Comparison of ENCODE assay signal across 8 mouse cellular contexts in the genomic region with DNA sequence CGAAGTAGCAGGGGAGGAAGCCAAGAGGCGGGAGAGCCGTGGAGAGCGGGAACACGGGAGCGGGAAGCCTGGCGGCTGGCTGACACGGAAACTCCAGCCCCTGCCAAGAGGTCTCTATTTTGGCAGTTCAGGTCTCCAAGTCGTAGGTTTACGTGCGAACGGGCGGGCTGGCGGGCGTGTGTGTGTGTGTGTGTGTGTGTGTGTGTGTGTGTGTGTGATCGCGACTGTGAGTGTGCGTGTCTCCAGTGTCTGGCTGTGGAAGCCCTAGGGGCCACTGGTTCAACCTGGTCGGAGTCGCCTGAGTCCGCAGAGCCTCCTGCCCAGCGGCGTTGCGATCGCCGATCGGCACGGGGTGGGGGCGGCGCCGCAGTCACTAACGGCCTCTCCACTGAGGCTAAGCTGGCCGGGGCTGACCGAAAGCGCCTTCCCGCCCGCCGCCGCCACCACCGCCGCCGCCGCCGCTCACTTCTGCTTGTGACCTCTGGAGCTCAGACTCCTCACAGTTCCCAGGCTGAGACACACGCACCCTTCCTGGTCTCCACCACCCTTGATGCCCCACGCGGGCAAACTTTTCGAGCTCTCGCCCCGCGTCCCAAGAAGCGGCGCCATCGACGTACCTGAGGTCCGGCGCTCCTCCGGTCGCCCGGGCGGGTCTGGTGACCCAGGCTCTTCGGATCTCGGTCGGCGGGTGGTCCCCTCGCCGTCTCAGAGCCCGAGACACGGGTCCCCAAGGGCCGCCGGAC. TPM values are rescaled to one million over a fixed set of nuclear protein-coding genes. Genes with fewer than 3 reads are reported as not detected.
DNase-seq lines count a peak whose midpoint lies in the region; ATAC-seq lines count a peak whose summit lies in the region.

No protein-coding gene starts in this region.

- DNase-seq in gastrocnemius, postnatal 10 days, result peak; percentile 44
- no peak for DNase-seq in gastrocnemius, adult 18-20 months (ENCODE audit: low spot score)
- peak; percentile 31 for DNase-seq in adrenal gland, postnatal 25 days
- peak; percentile 51 for DNase-seq in limb, embryonic 10.5 days (ENCODE audit: low spot score)
- no peak for DNase-seq in urinary bladder, postnatal 10 days (ENCODE audit: low spot score)

- peak overlapping the region; percentile 90 for H3K9ac ChIP-seq in heart, embryonic 13.5 days
- H3K9ac ChIP-seq in midbrain, embryonic 13.5 days (replicated peaks), result no peak overlapping the region

- 12% methylated on average over 61 of the region's 71 CpGs for WGBS in heart, embryonic 13.5 days
- WGBS in limb, embryonic 10.5 days, result 18% methylated on average over 56 of the region's 71 CpGs
- WGBS in midbrain, embryonic 13.5 days, result 22% methylated on average over 51 of the region's 71 CpGs

- 0 out of 2 replicates have a peak, but pooled peaks have one; percentile 4 for ATAC-seq in heart, embryonic 13.5 days (ENCODE audit: extremely low read depth, insufficient number of reproducible peaks, low FRiP score, low TSS enrichment)
- peak; percentile 52; the same call in 1 of the 2 replicates for ATAC-seq in midbrain, embryonic 13.5 days
- no peak for ATAC-seq in activated CD4-positive, CD25-positive, alpha-beta regulatory T cell, adult 4 months

- peak overlapping the region; percentile 73 for H3K4me2 ChIP-seq in heart, embryonic 13.5 days
- peak overlapping the region; percentile 50 for H3K4me2 ChIP-seq in midbrain, embryonic 13.5 days (replicated peaks)

- H3K4me1 ChIP-seq in heart, embryonic 13.5 days, result peaks cover 44% of the 10 kb centered on the region
- H3K4me1 ChIP-seq in limb, embryonic 10.5 days, result peaks cover 18% of the 10 kb centered on the region
- peaks cover 8% of the 10 kb centered on the region; the same call in 1 of the 2 replicates for H3K4me1 ChIP-seq in midbrain, embryonic 13.5 days (replicated peaks)

- peak overlapping the region; percentile 90 for H3K27ac ChIP-seq in heart, embryonic 13.5 days (replicated peaks)
- H3K27ac ChIP-seq in limb, embryonic 10.5 days, result peak overlapping the region; percentile 62
- no peak overlapping the region for H3K27ac ChIP-seq in midbrain, embryonic 13.5 days

- H3K36me3 ChIP-seq in heart, embryonic 13.5 days, result no peaks in the 10 kb centered on the region
- no peaks in the 10 kb centered on the region for H3K36me3 ChIP-seq in limb, embryonic 10.5 days
- H3K36me3 ChIP-seq in midbrain, embryonic 13.5 days, result no peaks in the 10 kb centered on the region

- peak overlapping the region; percentile 70 for H3K4me3 ChIP-seq in heart, embryonic 13.5 days
- H3K4me3 ChIP-seq in limb, embryonic 10.5 days, result peak overlapping the region; percentile 47
- peak overlapping the region; percentile 38 for H3K4me3 ChIP-seq in midbrain, embryonic 13.5 days (replicated peaks)

- peaks cover 8% of the 10 kb centered on the region for H3K27me3 ChIP-seq in heart, embryonic 13.5 days (replicated peaks)
- peaks cover 66% of the 10 kb centered on the region for H3K27me3 ChIP-seq in limb, embryonic 10.5 days (ENCODE audit: low read depth, poor library complexity, severe bottlenecking)
- peaks cover 53% of the 10 kb centered on the region for H3K27me3 ChIP-seq in midbrain, embryonic 13.5 days

- H3K9me3 ChIP-seq in heart, embryonic 13.5 days, result no peaks in the 10 kb centered on the region
- H3K9me3 ChIP-seq in limb, embryonic 10.5 days (replicated peaks), result no peaks in the 10 kb centered on the region
- H3K9me3 ChIP-seq in midbrain, embryonic 13.5 days, result no peaks in the 10 kb centered on the region; the same call in 1 of the 2 replicates

RNA-seq across cellular contexts. Expression of gene Elf4, which starts 9.8 kb away (rescaled TPM):
- total RNA-seq in gastrocnemius, postnatal 10 days (2021), result 10 to 100 TPM in 1 of 2 experiments, 1 to 10 TPM in 1; 6.1 to 11.3 TPM
- 1 to 10 TPM; 1.6 to 2.3 TPM for total RNA-seq in gastrocnemius, adult 18-20 months (2021)
- total RNA-seq in adrenal gland, postnatal 25 days (2021), result 25.6 and 27.2 TPM in 2 replicates
- polyA plus RNA-seq in heart, embryonic 13.5 days (2015; fragmentation: Nextera tagmentation; extraction: Ambion mirVana), result 9.2 and 10.3 TPM in 2 replicates
- 1.8 and 1.9 TPM in 2 replicates for polyA plus RNA-seq in limb, embryonic 10.5 days (2016; fragmentation: Nextera tagmentation; extraction: Ambion mirVana)
- polyA plus RNA-seq in midbrain, embryonic 13.5 days (2015; fragmentation: Nextera tagmentation; extraction: Ambion mirVana), result 0.46 and 0.77 TPM in 2 replicates
- polyA plus RNA-seq in activated CD4-positive, CD25-positive, alpha-beta regulatory T cell, adult 4 months (2017; shearing (Covaris generic)), result 10 to 100 TPM; 29.1 to 30.6 TPM

Comparison
In these comparisons a context has a peak if more than half of its experiments do, and no peak if none do; other contexts are left out.
1. DNase-seq: peak in gastrocnemius, postnatal 10 days (single experiment), adrenal gland, postnatal 25 days (single experiment) and limb, embryonic 10.5 days (single experiment); none in gastrocnemius, adult 18-20 months (single experiment) and urinary bladder, postnatal 10 days (single experiment).
2. Peak in every context shown above with its lines, with median percentiles within 50 percentile points of each other: H3K4me3 ChIP-seq.